Mouse (Mus musculus) kidney, adult 2 months (tissue): ENCODE measurements around the gene Azin2.

Source experiments
- CTCF ChIP-seq: fragments of 200-500 bp; conservative IDR thresholded peaks from 2 replicates; pipeline ENCODE4 v1.5.1; 2011; ENCODE audit warnings: low read depth, mild to moderate bottlenecking, control low read depth, low read length, moderate library complexity, mixed read lengths; ENCODE audit not compliant: insufficient read depth, insufficient read length
- POLR2A ChIP-seq: fragments of 200-500 bp; IDR thresholded peaks from one replicate; pipeline ENCODE4 v1.6.1; 2011; ENCODE audit warnings: low read depth, low read length, control low read depth

DNA sequence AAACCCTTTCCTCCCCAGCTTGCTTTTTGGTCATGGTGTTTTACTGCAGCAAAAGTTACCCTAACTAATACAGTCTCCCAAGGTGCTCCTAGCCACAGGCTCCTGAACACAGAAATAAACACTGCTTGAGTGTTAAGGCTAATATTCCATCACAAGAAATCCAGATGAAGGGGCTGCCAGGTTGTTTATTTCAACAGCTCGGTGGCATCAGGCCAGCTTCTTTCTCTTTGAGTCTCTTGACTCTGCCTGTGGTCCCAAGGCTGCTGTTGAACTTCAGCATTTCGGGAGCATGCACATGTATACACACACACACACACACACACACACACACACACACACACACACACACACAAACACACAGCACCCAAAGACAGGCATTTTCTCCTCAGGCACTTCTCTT lies 20.9 kb upstream of the Azin2 start:
- TF ChIP-seq CTCF (no peak), POLR2A (no peak)
